Mouse (Mus musculus) left cerebral cortex, postnatal 4 days (tissue): ENCODE results near the gene Slit1. TPM values are rescaled to one million over a fixed set of nuclear protein-coding genes. Genes with fewer than 3 reads are reported as not detected.

Source experiments
- DNase-seq: peaks from one replicate; pipeline ENCODE4 v3.0.0-alpha.2; 2022
- intact Hi-C: fragments of 180-260 bp; cut with DNase I; formaldehyde crosslinking; loops from one replicate; pipeline ENCODE4 v1.15.1; 2025
- total RNA-seq, 2 experiments: library from RNA; stranded (reverse); gene quantifications; 2 replicates each; pipeline ENCODE4 v1.2.3; 2021

The Slit1 gene
- total RNA-seq, 2 experiments from 2014 or later, result 56.8 to 70.8 TPM

GRCm38 (mm10) chr19:41725491-41725890 lies 18.0 kb downstream of the Slit1 start:
- intact Hi-C loops, result no loop called here
- DNase-seq, result no peak

DNA sequence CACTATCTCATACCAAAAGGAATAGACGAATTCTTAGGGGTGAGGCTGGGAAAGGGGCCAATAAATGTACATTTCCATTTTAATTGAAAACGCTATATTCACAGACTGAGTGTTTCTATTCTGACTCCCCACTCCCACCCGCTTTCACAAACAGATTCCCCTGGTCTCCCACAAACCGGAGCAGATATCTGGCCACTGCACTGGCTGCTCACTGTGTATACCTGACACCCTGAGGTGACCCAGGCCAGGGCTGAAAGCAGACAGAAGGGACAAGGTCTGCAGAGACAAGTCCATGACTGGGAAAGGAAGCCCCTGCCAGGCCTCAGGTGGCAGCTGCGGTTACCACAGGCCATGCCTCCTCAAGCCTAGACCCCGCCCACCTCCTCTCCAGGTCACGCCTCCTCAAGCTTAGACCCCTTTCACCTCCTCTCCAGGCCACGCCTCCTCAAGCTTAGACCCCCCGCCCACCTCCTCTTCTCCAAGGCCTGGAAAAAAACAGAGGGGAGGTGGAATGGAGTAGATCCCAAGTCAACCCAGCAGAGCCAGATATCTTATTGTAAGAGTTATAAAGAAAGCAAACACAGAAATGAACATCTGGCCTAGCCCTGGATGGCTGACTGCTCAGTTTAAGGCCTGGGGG lies 18.5 kb downstream of the Slit1 start:
- intact Hi-C loops, result no loop called here
- no peak for DNase-seq

DNA sequence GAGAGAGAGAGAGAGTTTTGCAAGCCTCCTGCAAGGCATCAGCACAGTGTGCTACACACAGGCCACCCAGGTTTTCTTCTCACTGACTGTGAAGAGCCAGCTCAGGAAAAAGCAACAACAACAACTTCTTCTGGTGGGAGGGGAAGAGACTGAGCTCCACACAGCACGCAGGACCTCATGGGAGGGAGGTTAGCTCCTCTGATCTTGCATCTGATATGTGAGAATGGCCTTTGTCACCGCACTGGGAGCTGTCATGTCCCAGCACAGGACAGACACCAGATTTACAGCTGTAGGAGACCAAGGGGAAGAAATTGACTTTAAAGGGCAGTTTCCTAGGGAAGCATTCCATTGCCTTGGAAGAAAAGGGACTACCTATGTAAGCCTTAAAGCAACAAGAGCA lies 20.1 kb downstream of the Slit1 start:
- intact Hi-C loops, result no loop called here
- DNase-seq, result no peak

DNA sequence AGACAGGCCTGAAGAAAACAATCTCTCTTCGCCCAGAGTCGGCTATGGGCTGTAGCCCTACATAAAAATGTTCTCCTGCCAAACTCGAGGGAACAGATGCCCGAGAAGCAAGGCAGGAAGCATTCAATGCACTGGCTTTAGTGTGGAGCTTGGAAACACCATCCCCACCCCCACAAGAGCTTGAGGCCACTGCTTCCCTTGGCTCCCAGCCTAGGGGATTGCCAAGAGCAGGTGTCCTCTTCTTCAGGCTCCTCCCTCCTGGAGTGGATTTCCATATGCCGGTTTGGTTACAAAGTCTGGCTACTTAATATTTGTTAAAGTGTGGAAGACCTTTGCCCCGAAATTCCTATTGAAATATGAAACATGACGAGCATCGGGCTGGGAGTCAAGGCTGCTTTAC lies 24.0 kb downstream of the Slit1 start:
- intact Hi-C loops, result no loop called here
- peak; percentile 44 for DNase-seq

DNA sequence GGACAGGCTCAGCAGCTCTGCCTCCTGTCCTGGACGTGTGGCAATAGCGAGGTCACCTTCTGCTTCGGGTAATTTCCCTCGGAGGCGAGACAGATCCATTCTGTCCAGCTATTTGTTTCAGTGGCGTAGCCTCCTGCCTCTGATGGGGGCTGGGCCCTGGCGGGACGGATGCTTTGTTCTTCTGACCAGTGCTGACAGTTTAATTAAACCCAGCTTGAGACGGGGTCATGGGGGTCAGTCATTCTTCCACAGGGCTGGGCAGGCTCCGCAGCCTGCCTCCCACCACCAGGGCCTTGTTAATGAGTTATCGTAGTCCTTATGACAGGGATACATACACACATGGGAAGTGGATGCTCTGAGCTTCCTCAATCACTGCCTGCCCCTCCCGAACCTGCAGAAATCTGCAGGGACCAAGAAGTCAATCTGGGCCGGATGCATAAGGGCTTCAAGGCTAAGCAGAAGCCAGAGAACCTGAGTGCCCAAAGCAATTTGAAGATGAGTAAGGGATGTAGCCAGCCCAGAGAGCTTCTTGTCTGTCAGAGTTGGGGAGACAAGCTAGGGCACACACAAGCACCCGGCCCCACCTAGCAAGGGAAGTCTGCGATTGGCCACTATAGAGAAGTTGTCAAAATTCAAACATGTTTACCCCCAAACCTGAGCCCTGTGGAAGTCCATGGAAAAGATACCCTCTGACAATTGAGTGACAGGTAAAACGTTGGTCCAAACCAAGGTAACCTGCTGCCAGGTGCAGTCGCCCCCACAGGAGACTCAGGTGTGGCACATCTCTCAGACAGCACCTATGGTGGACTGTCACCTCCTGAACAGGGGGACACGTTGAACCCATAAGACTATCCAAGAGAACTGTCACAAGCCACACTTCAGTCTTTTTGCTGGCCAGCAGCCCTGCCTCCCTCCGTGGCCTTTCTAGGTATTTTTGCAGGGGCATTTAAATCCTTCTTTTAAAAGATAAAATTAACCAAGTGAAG lies 26.9 kb downstream of the Slit1 start:
- no peak for DNase-seq
- intact Hi-C loops, result no loop called here

DNA sequence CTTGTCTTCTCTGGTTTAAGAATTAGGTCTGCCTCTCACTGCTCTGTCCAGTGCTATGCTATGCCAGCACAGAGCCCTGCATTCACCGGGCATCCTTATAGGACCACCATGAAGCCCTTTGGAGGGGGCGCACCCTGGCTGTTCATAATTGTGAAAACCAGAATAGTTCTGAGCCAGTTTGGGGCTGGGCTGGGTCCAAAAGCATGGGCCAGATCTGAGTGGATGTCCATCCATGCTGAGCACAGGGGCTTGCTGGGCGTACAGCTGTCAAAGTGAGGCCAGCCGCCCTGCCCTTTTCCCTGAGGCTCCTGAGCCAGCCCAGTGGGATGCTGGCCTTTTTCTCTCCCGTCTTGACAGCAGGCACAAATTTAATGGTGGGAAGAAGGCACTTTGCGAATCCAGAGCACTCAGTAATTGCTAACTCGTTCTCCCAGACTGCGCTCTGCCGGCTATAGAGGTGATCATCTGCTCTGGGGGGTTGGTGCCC lies 29.0 kb downstream of the Slit1 start:
- intact Hi-C loops, result no loop called here
- peak; percentile 75 for DNase-seq

GRCm38 (mm10) chr19:41712829-41713228 lies 30.6 kb downstream of the Slit1 start:
- DNase-seq, result no peak
- intact Hi-C loops, result no loop called here

- intact Hi-C loops, result no loop called here
- no peak for DNase-seq
Measured at GRCm38 (mm10) chr19:41711665-41712064, 31.8 kb downstream of the Slit1 start.

DNA sequence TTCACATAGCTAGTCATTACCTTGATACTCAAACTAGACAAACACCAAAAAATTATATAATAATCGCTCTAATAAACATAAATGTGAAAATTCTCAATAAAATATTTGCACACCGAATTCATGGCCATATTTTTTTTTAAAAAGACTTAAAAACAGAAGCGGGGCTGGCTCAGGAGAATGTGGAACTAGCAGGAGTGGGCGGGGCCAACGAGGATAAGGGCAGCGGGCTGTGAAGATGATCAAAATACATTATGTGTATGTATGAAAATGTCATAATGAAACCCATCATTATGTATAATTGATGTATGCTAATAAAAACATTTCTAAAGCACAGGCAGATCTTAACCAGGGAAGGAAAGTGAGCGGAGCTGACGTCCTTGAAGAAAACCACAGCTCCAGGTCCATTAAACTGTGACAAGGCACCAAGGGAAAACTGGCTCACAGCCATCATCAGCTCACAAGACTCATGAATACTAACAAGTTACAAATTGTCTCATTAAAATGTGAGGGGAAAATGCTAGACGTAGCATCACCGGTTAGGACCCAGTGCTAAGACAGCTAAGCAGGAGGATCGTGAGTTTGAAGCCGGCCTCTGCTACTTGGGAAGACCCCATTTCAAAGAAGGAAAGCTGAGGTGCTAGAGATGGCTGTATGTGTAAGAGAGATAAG lies 33.8 kb downstream of the Slit1 start:
- no peak for DNase-seq
- intact Hi-C loops, result no loop called here

GRCm38 (mm10) chr19:41707850-41708249 lies 35.6 kb downstream of the Slit1 start:
- intact Hi-C loops, result no loop called here
- no peak for DNase-seq

DNA sequence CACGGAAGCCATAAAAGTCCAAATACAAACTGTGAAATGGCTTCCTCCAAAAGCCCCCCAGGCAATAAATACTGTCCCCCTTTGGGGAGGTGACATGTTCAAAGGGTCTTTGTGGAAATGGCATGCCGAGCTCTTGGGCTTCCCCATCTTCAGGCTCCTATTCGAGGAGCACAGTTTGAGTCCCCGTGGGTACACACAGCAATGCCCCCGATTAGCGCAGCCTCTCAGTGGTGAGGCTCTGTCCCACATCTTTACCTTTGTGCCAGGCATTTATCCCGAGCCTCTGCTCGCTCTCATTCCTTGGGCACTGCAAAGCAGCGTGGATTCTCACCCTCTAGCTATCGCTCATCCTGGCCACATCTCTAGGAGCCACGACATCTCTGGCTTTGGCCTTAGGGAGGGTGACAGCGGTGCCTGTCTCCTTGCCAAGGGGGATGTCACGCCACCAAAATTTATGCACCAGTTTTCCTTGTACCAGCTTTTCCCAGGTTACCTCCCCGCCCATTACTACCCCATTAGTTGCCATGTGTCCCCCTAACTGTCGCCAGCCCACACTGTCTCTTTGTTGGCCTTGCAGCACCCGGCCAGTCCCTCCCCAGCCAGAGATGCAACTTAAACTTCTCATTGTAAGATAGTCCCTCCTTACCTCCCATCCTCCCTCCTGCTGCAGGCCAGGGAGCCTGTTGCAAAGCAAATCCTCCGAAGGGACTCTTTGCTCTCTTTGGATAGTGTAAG lies 37.2 kb downstream of the Slit1 start:
- intact Hi-C loops, result no loop called here
- no peak for DNase-seq

GRCm38 (mm10) chr19:41705416-41705815 lies 38.0 kb downstream of the Slit1 start:
- DNase-seq, result no peak
- intact Hi-C loops, result no loop called here

GRCm38 (mm10) chr19:41702638-41703037 lies 40.8 kb downstream of the Slit1 start:
- no peak for DNase-seq
- intact Hi-C loops, result no loop called here

- no peak for DNase-seq
- intact Hi-C loops, result no loop called here
Measured at GRCm38 (mm10) chr19:41698857-41699424, 44.5 kb downstream of the Slit1 start.

DNA sequence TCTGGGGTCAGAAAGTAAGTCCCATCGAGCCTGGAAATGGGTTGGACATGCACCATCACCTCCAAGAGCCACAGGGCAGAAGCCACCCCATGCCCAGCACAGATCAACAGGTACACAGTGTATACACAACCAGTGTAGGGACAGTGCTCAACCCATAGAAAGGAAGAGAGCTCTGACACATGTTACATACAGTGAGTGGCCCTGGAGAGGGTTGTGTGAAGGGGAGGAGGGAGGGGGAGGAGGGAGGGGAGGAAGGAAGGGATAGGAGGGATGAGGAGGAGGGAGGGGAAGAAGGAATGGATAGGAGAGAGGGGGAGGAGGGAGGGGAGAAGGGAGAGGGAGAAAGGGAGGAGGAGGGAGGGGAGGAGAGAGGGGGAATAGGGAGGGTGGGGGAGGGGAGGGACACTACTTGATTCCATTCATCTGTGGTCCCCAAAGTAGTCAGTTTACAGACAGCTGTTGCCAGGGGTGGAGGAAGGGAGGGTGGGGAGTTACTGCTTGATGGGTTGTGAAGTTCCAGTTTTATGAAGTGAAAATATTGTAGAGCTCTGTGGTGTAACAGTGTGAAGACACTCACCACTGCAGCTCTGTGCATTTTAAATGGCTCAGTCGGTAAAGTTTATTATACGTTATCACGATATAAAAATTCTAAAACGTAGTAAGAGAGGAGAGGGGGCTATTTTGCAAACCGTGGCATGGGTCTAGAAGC lies 45.5 kb downstream of the Slit1 start:
- DNase-seq, result no peak
- intact Hi-C loops, result no loop called here

DNA sequence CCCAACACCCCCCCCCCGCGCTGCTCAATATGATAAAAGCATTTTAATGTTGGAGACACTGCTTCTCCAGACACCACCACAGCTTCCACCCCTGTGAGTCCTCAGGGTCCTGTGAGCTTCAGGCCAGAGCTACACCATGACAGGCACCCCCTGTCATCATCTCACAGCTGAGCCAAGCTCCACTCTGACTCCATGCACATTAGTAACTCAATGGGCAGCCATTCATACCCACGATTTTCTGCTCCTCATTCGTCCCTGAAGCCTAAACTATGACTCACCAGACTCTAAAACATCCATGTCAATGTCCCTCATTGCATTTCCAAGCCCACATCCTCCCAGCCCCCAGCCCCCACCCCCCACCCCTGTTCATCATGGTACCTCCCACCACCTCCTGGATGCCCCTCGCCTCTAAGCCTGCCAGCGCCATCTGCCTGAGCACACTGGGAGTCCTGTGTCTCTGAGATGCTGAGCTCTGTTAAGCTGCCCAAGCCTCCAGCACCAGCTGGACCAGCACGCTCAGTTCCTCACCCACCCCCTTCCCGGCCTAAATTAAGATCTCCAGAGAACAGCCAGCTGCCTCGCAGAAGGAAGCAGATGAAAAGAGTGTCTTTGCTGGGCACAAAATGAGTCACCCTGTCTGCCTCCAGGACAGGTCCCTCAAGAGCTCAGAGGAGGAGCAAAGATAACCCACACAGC lies 46.2 kb downstream of the Slit1 start:
- intact Hi-C loops, result no loop called here
- peak; percentile 86 for DNase-seq

- intact Hi-C loops, result no loop called here
- DNase-seq, result no peak
Measured at GRCm38 (mm10) chr19:41696443-41696842, 47.0 kb downstream of the Slit1 start.

GRCm38 (mm10) chr19:41695046-41695445 lies 48.4 kb downstream of the Slit1 start:
- intact Hi-C loops, result no loop called here
- DNase-seq, result no peak

GRCm38 (mm10) chr19:41694610-41695009 lies 48.9 kb downstream of the Slit1 start:
- DNase-seq, result no peak
- intact Hi-C loops, result no loop called here
